Mouse (Mus musculus): ENCODE results near the gene Ube2n. TPM values are rescaled to one million over a fixed set of nuclear protein-coding genes. Genes with fewer than 3 reads are reported as not detected.
"Not testable (repeated sequence)": the region's sequence is repeated elsewhere in the genome, so short reads cannot be mapped to it uniquely, and the experiment has no call there.

The Ube2n gene
- polyA plus RNA-seq, 1 experiment from 2014 or later, result 394 TPM

DNA sequence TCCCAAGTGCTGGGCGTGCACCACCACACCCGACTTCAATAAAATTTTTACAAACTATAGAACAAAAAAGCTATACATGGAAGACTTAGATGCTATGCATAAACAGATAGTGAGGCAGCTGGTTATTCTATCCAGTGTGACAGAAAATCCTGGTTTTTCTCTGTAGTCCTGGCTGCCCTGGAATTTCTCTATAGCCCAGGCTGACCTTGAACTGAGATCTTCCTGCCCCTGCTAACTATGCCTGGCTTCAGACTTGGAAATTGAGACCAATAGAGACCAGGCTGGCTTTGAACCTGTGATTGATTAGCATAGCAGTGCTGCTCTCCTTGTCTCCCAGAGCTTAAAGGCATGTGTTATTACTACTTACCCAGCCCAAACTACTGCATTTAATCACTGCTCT lies 31.2 kb downstream of the Ube2n start:
- no peak overlapping the region for H3K27ac ChIP-seq (replicated peaks)
- H3K27me3 ChIP-seq, result no peaks in the 10 kb centered on the region
- WGBS, result 93% methylated on average over 2 of the region's 2 CpGs
- H3K9ac ChIP-seq (replicated peaks), result no peak overlapping the region
- no peak for ATAC-seq (replicated peaks)
- no peaks in the 10 kb centered on the region for H3K9me3 ChIP-seq
- H3K4me1 ChIP-seq, result peaks cover 8% of the 10 kb centered on the region; the same call in 1 of the 2 replicates
- H3K36me3 ChIP-seq, result peaks cover 34% of the 10 kb centered on the region
- H3K4me3 ChIP-seq, result no peak overlapping the region
- H3K4me2 ChIP-seq (replicated peaks), result no peak overlapping the region

DNA sequence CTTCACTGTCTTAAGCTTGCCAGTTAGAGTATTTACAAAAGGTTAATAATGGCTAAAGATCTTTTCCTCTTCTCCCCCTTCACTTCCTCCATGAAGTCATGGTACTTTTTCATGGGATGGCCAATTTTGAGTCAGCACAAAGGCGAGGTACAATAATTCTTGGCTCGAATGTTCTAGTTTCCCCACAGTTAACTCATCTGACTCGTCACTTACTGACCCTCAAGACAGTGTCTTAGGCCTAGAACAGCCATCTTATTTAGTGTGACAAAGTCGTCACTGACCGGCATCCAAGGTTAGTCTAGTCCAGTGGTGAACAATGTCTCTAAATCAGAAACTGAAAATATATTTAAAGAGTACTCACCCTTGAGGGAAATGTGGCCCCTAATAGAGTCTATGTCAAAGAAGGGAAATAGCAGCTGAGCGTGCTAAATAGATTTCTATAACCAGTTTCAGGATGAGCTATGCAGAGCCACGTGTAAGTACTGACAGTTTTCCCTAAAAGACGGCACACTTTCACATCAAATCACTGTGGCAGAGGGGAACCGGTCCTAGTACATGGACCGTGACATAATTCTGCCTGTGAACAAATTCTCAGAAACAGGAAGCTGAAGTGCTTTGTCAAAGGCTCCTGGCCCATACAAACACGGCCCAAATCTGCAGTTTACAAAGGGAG lies 33.3 kb downstream of the Ube2n start:
- no peak overlapping the region for H3K4me3 ChIP-seq
- no peak overlapping the region for H3K4me2 ChIP-seq (replicated peaks)
- H3K27ac ChIP-seq (replicated peaks), result no peak overlapping the region
- peaks cover 14% of the 10 kb centered on the region for H3K4me1 ChIP-seq
- H3K9ac ChIP-seq (replicated peaks), result no peak overlapping the region
- no peaks in the 10 kb centered on the region for H3K27me3 ChIP-seq
- 86% methylated on average over 11 of the region's 11 CpGs for WGBS
- no peak for ATAC-seq (replicated peaks)
- H3K36me3 ChIP-seq, result peaks cover 31% of the 10 kb centered on the region
- no peaks in the 10 kb centered on the region for H3K9me3 ChIP-seq

DNA sequence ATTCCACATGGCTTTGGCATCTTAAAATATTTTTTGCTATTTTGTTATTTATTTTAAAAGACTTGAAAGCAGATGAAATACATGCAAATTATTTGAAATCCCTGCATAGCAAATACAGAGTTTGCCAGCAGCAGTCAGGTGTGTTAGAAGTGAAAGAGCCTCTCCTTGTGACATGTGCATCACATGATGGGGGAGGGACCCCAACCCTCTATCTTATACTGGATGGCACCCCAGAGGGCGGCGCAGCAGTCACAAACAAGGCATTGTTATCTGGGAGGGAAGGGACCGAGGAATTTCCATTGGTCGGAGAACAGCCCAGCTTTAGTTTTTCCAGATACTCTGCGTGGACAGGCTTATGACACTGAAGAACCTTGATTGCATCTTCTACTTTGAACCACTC lies 34.1 kb downstream of the Ube2n start:
- H3K27me3 ChIP-seq; H3K9ac ChIP-seq (replicated peaks); H3K9me3 ChIP-seq; H3K4me2 ChIP-seq (replicated peaks); H3K4me3 ChIP-seq; ATAC-seq (replicated peaks); H3K27ac ChIP-seq (replicated peaks): not testable (repeated sequence)
- H3K36me3 ChIP-seq, result peaks cover 29% of the 10 kb centered on the region
- WGBS, result 51% methylated on average over 5 of the region's 5 CpGs
- H3K4me1 ChIP-seq, result peaks cover 12% of the 10 kb centered on the region

DNA sequence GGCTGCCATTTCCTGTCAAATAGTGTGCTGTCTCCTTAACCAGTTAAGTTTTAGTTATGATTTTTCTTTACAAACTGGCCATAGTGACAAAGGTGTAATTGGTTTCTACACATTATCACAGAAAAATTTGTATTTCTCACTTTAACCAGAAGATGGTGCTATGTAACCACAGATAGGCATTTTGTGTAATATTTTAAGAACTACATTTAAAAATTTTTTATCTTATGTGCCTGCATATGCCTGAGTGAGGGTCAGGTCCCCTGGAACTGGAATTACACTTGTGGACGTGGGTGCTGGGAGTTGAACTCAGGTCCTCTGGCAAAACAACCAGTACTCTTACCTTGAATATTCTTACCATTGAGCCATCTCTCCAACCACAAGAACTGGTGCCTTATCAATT lies 35.6 kb downstream of the Ube2n start:
- no peak overlapping the region for H3K4me2 ChIP-seq (replicated peaks)
- H3K4me3 ChIP-seq, result no peak overlapping the region
- ATAC-seq (replicated peaks), result no peak
- H3K27me3 ChIP-seq, result no peaks in the 10 kb centered on the region
- H3K9me3 ChIP-seq, result no peaks in the 10 kb centered on the region
- 60% methylated on average over 1 of the region's 1 CpGs for WGBS
- peaks cover 22% of the 10 kb centered on the region for H3K36me3 ChIP-seq
- no peak overlapping the region for H3K9ac ChIP-seq (replicated peaks)
- H3K27ac ChIP-seq (replicated peaks), result no peak overlapping the region; the same call in 1 of the 2 replicates
- H3K4me1 ChIP-seq, result peaks cover 6% of the 10 kb centered on the region; the same call in 1 of the 2 replicates

DNA sequence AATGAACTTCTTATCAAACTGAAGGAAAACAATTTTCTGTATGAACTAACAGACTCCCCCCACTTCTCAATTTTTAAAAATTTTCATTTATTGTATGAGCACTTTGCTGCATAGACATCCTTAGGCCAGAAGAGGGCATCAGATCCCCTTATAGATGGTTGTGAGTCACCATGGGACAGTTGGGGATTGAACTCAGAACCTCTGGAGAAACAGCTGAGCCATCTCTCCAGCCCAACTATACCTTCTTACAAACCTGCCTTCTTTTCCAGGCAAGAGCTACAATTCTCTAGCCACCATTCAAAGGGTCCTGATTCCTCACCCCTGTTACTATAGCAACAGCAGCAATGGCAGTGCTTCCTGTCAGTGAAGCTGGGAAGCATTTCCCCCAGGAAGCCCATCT lies 36.8 kb downstream of the Ube2n start:
- Histone ChIP-seq H3K9ac (replicated peaks) (no peak overlapping the region), H3K4me3 (no peak overlapping the region), H3K4me2 (replicated peaks) (no peak overlapping the region), H3K4me1 (peaks cover 6% of the 10 kb centered on the region; the same call in 1 of the 2 replicates), H3K9me3 (no peaks in the 10 kb centered on the region), H3K27me3 (no peaks in the 10 kb centered on the region), H3K36me3 (peaks cover 18% of the 10 kb centered on the region), H3K27ac (replicated peaks) (no peak overlapping the region)
- ATAC-seq (replicated peaks), result 0 out of 2 replicates have a peak, but pooled peaks have one; percentile 28

DNA sequence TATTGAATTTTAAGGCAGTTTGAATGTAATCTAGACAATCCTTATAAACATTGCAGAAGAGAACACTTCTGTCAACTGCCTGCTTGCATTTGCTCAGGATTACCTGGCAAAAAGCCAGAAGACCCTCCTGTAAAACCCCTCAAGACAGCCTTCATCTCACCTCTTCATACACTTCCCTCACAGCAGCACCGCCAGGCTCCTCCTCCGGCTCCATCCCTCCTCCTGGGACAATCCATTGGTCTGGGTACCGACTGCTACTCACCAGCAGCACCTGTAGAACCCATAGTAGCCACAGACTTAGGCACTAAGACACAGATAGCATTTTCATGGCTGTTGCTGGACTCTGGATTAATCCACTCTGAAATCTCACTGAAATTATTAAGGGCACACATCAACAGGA lies 37.4 kb downstream of the Ube2n start:
- Histone ChIP-seq H3K36me3 (peaks cover 15% of the 10 kb centered on the region), H3K4me1 (peaks cover 6% of the 10 kb centered on the region; the same call in 1 of the 2 replicates), H3K27me3 (no peaks in the 10 kb centered on the region), H3K27ac (replicated peaks) (no peak overlapping the region), H3K4me3 (no peak overlapping the region), H3K9me3 (no peaks in the 10 kb centered on the region), H3K9ac (replicated peaks) (no peak overlapping the region), H3K4me2 (replicated peaks) (no peak overlapping the region)
- ATAC-seq (replicated peaks), result peak; percentile 27; the same call in 1 of the 2 replicates
- WGBS, result 67% methylated on average over 3 of the region's 3 CpGs

DNA sequence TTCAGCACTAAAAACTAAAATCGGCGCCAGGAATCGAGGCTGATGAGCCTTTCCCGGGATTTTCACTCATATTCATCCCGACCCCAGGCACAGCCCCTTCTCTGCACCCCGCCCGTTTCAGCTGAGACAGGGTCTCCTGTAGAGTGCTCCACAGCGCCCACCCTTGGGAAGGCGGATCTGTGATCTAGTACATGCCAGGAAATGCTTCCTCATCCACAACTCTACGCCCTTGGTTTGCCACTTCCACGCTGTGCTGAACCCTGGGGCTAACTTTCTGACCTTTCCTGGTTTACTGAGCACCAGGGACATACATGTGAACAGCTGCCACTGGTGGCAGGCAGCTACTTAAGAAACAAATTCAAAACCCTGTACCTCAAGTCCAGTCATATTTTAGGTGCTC lies 40.9 kb downstream of the Ube2n start:
- H3K4me2 ChIP-seq (replicated peaks), result no peak overlapping the region
- H3K9ac ChIP-seq (replicated peaks), result no peak overlapping the region
- no peak overlapping the region for H3K4me3 ChIP-seq
- H3K9me3 ChIP-seq, result no peaks in the 10 kb centered on the region
- ATAC-seq (replicated peaks), result no peak
- H3K36me3 ChIP-seq, result no peaks in the 10 kb centered on the region
- no peak overlapping the region for H3K27ac ChIP-seq (replicated peaks)
- H3K27me3 ChIP-seq, result no peaks in the 10 kb centered on the region
- WGBS, result 84% methylated on average over 11 of the region's 11 CpGs
- peaks cover 22% of the 10 kb centered on the region for H3K4me1 ChIP-seq

DNA sequence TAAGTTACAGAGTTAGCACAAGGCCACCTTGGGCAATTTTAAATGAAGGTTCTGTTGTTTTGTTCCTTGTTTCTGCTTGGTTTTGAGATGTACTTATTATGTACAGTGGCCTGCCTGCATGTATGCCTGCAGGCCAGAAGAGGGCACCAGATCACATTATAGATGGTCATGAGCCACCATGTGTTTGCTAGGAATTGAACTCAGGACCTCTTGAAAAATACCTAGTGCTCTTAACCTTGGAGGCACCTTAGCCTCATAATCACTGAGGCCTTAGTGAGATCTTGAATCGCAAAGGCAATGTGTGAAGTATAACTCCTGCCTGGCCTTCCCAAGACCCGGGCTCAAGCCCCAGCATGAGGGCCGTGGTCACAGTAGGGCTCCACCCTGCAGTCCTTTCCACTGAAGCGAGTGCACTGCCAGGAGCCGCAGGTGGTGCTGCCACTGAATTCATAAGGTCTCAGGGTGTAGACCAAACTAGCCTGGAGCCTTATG lies 42.4 kb downstream of the Ube2n start:
- Histone ChIP-seq H3K36me3 (no peaks in the 10 kb centered on the region), H3K4me2 (replicated peaks) (no peak overlapping the region), H3K27ac (replicated peaks) (no peak overlapping the region), H3K9ac (replicated peaks) (no peak overlapping the region), H3K27me3 (no peaks in the 10 kb centered on the region), H3K4me3 (no peak overlapping the region), H3K4me1 (peaks cover 28% of the 10 kb centered on the region), H3K9me3 (no peaks in the 10 kb centered on the region)
- ATAC-seq (replicated peaks), result no peak
- 87% methylated on average over 5 of the region's 5 CpGs for WGBS

DNA sequence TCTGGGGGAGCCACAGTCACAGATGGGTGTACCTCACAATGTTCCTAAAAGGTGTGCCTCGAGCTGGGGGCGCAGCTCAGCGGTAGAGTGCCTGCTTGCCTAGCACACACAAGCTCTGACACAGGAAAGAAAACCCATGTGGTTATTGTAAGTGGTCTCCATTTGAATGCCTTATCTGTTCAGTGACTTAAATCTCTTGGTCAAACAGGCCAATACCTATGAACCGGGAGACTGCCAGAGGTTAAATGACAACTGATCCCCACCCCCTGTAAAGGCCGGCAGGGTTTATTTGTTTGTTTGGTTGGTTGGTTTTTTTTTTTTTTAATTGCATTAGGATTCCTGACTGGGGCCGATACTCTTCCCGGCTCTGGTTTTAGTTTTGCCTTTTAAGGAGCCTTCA lies 44.5 kb downstream of the Ube2n start:
- no peaks in the 10 kb centered on the region for H3K9me3 ChIP-seq
- no peak overlapping the region for H3K9ac ChIP-seq (replicated peaks)
- H3K4me3 ChIP-seq, result no peak overlapping the region
- no peaks in the 10 kb centered on the region for H3K27me3 ChIP-seq
- no peak overlapping the region for H3K27ac ChIP-seq (replicated peaks)
- H3K36me3 ChIP-seq, result no peaks in the 10 kb centered on the region
- H3K4me1 ChIP-seq, result peaks cover 32% of the 10 kb centered on the region
- WGBS, result 81% methylated on average over 7 of the region's 7 CpGs
- H3K4me2 ChIP-seq (replicated peaks), result no peak overlapping the region
- no peak for ATAC-seq (replicated peaks)

DNA sequence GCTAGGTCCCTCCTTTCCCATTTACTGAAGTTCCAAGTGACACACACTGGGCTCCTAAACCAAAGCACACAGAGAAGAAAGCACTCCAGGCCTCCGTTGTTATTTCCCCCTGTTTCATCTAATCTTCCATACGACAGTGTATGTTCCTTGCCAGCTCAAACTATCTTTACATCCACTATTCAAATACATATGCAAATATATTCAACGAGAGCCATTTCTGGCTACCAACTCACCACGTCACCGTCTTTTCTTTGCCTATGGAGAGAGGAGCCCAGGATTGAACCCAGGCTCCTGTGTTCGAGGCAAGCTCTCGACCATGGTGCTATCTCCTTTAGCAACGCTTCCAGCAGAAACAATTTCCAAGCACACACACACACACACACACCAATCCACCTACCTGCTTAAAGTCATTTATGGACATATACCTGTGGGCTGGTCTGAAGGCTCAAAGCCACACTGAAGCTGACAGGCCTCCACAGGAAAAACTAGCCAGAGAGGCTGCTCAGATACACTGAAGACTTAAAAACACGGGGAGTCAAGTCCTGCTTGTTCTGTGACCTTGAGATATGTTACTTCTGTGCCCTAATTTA lies 45.5 kb downstream of the Ube2n start:
- peaks cover 35% of the 10 kb centered on the region for H3K4me1 ChIP-seq
- no peak overlapping the region for H3K9ac ChIP-seq (replicated peaks)
- no peak overlapping the region for H3K27ac ChIP-seq (replicated peaks)
- peak overlapping the region; percentile 24; the same call in 1 of the 2 replicates for H3K4me2 ChIP-seq (replicated peaks)
- H3K9me3 ChIP-seq, result no peaks in the 10 kb centered on the region
- H3K27me3 ChIP-seq, result no peaks in the 10 kb centered on the region
- H3K36me3 ChIP-seq, result no peaks in the 10 kb centered on the region
- H3K4me3 ChIP-seq, result peak overlapping the region; percentile 4; the same call in 1 of the 2 replicates
- WGBS, result 72% methylated on average over 9 of the region's 9 CpGs
- no peak for ATAC-seq (replicated peaks)

DNA sequence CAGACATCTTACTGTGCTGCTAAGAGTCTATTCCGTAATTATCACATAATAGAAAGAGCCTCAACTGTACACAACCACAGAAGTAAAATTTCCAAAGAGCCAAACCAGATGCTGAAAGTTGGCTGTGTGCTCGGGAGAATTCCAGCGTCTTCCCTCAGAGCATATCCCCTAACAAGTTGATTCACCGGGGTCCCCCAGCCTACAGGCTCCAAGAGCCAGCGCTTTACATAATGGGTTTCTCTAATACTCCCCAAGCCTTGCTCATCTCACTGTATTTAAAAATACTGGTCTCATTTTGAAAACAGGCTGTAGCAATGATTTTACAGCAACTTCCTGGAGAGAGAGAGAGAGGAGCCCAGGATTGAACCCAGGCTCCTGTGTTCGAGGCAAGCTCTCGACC lies 46.7 kb downstream of the Ube2n start:
- 0 out of 2 replicates have a peak overlapping the region, but pooled peaks have one; percentile 14 for H3K9ac ChIP-seq (replicated peaks)
- H3K4me3 ChIP-seq, result peak overlapping the region; percentile 96
- H3K9me3 ChIP-seq, result no peaks in the 10 kb centered on the region
- peak overlapping the region; percentile 75 for H3K4me2 ChIP-seq (replicated peaks)
- WGBS, result 47% methylated on average over 7 of the region's 7 CpGs
- H3K27me3 ChIP-seq, result no peaks in the 10 kb centered on the region
- no peak for ATAC-seq (replicated peaks)
- H3K36me3 ChIP-seq, result no peaks in the 10 kb centered on the region
- H3K4me1 ChIP-seq, result peaks cover 35% of the 10 kb centered on the region
- H3K27ac ChIP-seq (replicated peaks), result no peak overlapping the region

DNA sequence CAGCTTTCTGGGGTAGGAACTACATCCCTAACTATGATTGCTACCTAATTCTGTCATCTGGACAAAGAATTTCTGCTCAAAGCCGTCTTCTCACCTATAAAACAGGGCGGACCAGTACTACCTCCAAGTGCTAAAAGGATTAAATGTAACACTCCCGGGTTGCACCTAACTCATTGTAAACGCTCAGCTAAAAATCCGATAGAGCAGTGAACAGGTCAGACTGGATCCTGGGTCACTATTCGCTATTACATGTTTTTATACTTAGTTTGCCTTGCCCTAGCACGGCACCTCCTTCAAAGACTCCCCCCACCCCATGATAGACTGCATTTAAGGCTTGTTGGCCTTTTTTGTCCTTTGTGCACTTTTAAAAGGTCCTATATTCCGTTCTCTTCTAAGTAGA lies 47.5 kb downstream of the Ube2n start:
- Histone ChIP-seq H3K27me3 (no peaks in the 10 kb centered on the region), H3K4me1 (peaks cover 35% of the 10 kb centered on the region), H3K4me3 (peak overlapping the region; percentile 96), H3K36me3 (no peaks in the 10 kb centered on the region), H3K4me2 (replicated peaks) (peak overlapping the region; percentile 75), H3K9me3 (no peaks in the 10 kb centered on the region), H3K9ac (replicated peaks) (peak overlapping the region; percentile 94), H3K27ac (replicated peaks) (no peak overlapping the region)
- WGBS, result 8% methylated on average over 8 of the region's 8 CpGs
- ATAC-seq (replicated peaks), result no peak
